Comparison of ENCODE assay signal across 9 mouse cellular contexts in the genomic region with DNA sequence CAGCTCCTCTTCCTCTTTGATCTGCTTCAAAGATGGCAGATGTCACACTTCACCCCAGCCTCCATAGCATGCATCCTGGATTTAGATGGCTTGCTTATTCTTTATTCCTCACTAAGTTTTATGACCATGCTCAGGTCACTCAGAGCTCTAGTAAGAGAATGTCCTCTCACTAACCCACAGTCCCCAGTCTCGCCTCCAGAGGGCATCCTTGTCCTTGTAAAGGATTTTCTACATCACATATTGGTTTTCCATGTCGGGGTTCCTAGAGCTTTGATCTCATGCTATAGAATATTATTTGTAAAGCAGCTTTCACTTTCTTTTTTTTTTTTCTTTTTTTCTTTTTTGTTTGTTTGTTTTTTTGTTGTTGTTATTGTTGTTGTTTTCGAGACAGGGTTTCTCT. TPM values are rescaled to one million over a fixed set of nuclear protein-coding genes. Genes with fewer than 3 reads are reported as not detected.
DNase-seq lines count a peak whose midpoint lies in the region; ATAC-seq and TF ChIP-seq lines count a peak whose summit lies in the region.
"Had no signal": no experiment of that assay in that cellular context is flagged by ENCODE, and none has a peak within 500 bp of the region (broad histone marks: within the 10 kb centered on the region; RNA-seq: fewer than 3 reads in every experiment).

No protein-coding gene starts in this region.

- no peak for TF ChIP-seq POLR2A in limb, embryonic 14.5 days (IDR thresholded peaks at IDR 0.05; ENCODE audit: borderline replicate concordance, extremely low read depth, insufficient read depth, insufficient read length)

- H3K36me3 ChIP-seq in limb, embryonic 14.5 days (ENCODE audit: control insufficient read depth, insufficient read depth, low read length) = peaks cover 75% of the 10 kb centered on the region

- no peak overlapping the region for H3K4me3 ChIP-seq in limb, embryonic 14.5 days (replicated peaks; ENCODE audit: low read length)

- ATAC-seq in cerebellum, adult (ENCODE audit: insufficient number of reproducible peaks, low FRiP score, low TSS enrichment) = no peak
- no peak for ATAC-seq in limb, embryonic 14.5 days (ENCODE audit: low FRiP score, low read depth)

- DNase-seq in cerebellum, postnatal 10 days = peak; percentile 69 to 75
- DNase-seq in layer of hippocampus, postnatal 10 days (ENCODE audit: low spot score in 2 of 2) = peak; percentile 44 to 48
- no peak for DNase-seq in layer of hippocampus, adult 9-11 months
- DNase-seq in ZHBTc4 (ENCODE audit: low read depth, low spot score) = peak; percentile 66
- peak; percentile 65 for DNase-seq in limb, embryonic 14.5 days (ENCODE audit: low spot score)
- peak; percentile 28 to 57 for DNase-seq in thymus, postnatal 10 days (ENCODE audit: low spot score in 2 of 2)
- no peak for DNase-seq in cerebellum, adult 11 months

- no peaks in the 10 kb centered on the region for H3K9me3 ChIP-seq in limb, embryonic 14.5 days (ENCODE audit: control insufficient read depth, low read length)

- H3K27me3 ChIP-seq in limb, embryonic 14.5 days (ENCODE audit: control insufficient read depth, insufficient read depth, low read length) = no peaks in the 10 kb centered on the region

- no peak overlapping the region for H3K9ac ChIP-seq in limb, embryonic 14.5 days (ENCODE audit: low read depth, low read length, severe bottlenecking)

- H3K27ac ChIP-seq in limb, embryonic 14.5 days (replicated peaks; ENCODE audit: low read depth, low read length) = no peak overlapping the region
- H3K27ac ChIP-seq: macrophage had no signal

- WGBS in limb, embryonic 14.5 days = 75% methylated on average over 3 of the region's 3 CpGs

- no peak overlapping the region for H3K4me2 ChIP-seq in limb, embryonic 14.5 days (replicated peaks; ENCODE audit: low read depth, low read length, severe bottlenecking)

- H3K4me1 ChIP-seq in limb, embryonic 14.5 days (ENCODE audit: control insufficient read depth, insufficient read depth, low read length) = no peaks in the 10 kb centered on the region

RNA-seq across cellular contexts. Expression of gene Adcy7, which starts 19.4 kb away (rescaled TPM):
- 1 to 10 TPM; 5.0 to 6.1 TPM for total RNA-seq in layer of hippocampus, postnatal 10 days (2021)
- polyA plus RNA-seq in limb, embryonic 14.5 days (2012; rRNA removed) = 7.9 and 8.9 TPM in 2 replicates
- polyA plus RNA-seq in limb, embryonic 14.5 days (2014; fragmentation: Nextera tagmentation; extraction: Ambion mirVana) = 7.3 and 7.8 TPM in 2 replicates

RNA-seq across cellular contexts. Expression of gene Tent4b, which starts 53.8 kb away (rescaled TPM):
- total RNA-seq in layer of hippocampus, postnatal 10 days (2021) = 10 to 100 TPM; 34.3 to 37.0 TPM
- polyA plus RNA-seq in limb, embryonic 14.5 days (2012; rRNA removed) = 22.7 and 24.8 TPM in 2 replicates
- 10.9 and 16.1 TPM in 2 replicates for polyA plus RNA-seq in limb, embryonic 14.5 days (2014; fragmentation: Nextera tagmentation; extraction: Ambion mirVana)

Comparison
In these comparisons a context has a peak if more than half of its experiments do, and no peak if none do; other contexts are left out.
1. DNase-seq: peak in cerebellum, postnatal 10 days (2 of 2), layer of hippocampus, postnatal 10 days (2 of 2), ZHBTc4 (single experiment), limb, embryonic 14.5 days (single experiment) and thymus, postnatal 10 days (2 of 2); none in layer of hippocampus, adult 9-11 months (single experiment) and cerebellum, adult 11 months (single experiment).